Mouse (Mus musculus): ENCODE data around the gene Galnt7. TPM values are rescaled to one million over a fixed set of nuclear protein-coding genes. Genes with fewer than 3 reads are reported as not detected.

Galnt7 gene
- total and polyA plus RNA-seq, 3 experiments = 11.1 to 138 (median 18.5) TPM

- peak; percentile 69 for TF ChIP-seq NRF1 (IDR thresholded peaks at IDR 0.05; ENCODE audit: insufficient read depth, low read depth, low read length, poor library complexity, severe bottlenecking)
- TF ChIP-seq CTCF (IDR thresholded peaks at IDR 0.05 in 2 of 3, conservative IDR thresholded peaks at IDR 0.05 in 1 of 3; ENCODE audit: control insufficient read depth in 1 of 3, insufficient read depth in 1 of 3, low read depth in 2 of 3, low read length in 3 of 3, poor library complexity in 1 of 3, severe bottlenecking in 1 of 3) = no peak
- TF ChIP-seq ETS1 (IDR thresholded peaks at IDR 0.05; ENCODE audit: low read depth, low read length) = no peak; the same call in 1 of the 2 replicates
- TF ChIP-seq CHD2 (IDR thresholded peaks at IDR 0.05; ENCODE audit: low read length) = no peak
- peak; percentile 60; the same call in 1 of the 2 replicates for TF ChIP-seq POLR2AphosphoS2 (IDR thresholded peaks at IDR 0.05; ENCODE audit: low read length)
- TF ChIP-seq MXI1 (IDR thresholded peaks at IDR 0.05; ENCODE audit: low read depth, low read length) = peak; percentile 94
- no peak; a peak in 1 of 4 replicates for TF ChIP-seq EP300 (IDR thresholded peaks at IDR 0.05; ENCODE audit: low read depth in 1 of 2, low read length in 2 of 2)
These were observed 165.2 kb downstream of the Galnt7 start, which contains the start of gene Sap30 (continued) for GRCm38 (mm10) chr8:57487441-57488155.

DNA sequence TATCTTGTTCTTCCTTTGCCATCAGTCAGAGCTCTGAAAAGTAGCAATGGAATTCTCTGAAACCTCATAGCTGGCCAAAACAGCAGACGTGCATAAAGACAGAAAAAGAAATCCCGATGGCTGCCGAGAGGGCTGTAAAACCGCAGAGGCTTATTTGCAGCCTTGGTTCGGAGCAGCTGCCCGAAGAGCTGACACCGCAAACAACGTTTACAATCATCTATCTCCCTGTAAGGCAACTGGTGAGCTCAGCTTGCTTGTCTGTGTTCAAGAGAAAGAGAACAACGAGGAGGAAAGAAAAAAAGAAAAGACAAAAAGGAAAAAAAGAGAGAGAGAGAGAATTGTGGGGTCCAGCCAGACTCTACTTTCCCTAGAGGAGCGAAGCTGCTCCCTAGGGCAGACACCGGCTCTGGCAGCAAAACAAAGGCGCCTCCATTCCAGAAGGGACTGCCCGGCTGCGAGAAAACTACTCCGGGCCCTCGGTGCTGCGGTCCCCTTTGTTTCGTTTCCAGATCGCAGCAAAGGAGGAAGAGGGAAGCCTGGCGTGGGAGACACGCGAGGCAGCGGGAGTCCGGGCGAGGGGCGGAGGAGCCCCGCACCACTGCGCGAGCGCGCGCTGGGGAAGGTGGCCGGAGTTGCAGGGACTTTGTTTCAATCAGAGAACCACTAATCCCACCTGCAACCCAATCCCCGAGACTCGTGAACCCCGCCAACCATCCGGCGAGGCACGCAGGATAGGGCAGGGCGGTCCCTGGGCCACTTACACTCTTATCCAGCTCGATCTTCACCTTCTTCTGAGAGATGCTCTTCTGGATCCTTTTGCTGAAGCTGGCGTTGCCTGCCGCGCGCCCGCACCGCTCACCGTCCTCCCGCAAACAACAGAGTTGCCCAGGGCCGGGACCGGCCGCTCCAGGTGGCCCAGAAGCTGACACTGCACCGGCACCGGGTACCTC is 166.1 kb downstream of the Galnt7 start:
- peak; percentile 68 for DNase-seq (ENCODE audit: low read depth, low spot score)
- TF ChIP-seq CHD1 (IDR thresholded peaks at IDR 0.05; ENCODE audit: low read depth, low read length) = no peak
- TF ChIP-seq NELFE (IDR thresholded peaks at IDR 0.05; ENCODE audit: low read depth, low read length) = no peak
- TF ChIP-seq UBTF (IDR thresholded peaks at IDR 0.05; ENCODE audit: borderline replicate concordance, insufficient read depth, low read depth, low read length) = 0 out of 2 replicates have a peak, but pooled peaks have one; percentile 10
- no peak for TF ChIP-seq CTCF (IDR thresholded peaks at IDR 0.05 in 2 of 3, conservative IDR thresholded peaks at IDR 0.05 in 1 of 3; ENCODE audit: control insufficient read depth in 1 of 3, insufficient read depth in 1 of 3, low read depth in 2 of 3, low read length in 3 of 3, poor library complexity in 1 of 3, severe bottlenecking in 1 of 3)
- TF ChIP-seq JUND (IDR thresholded peaks at IDR 0.05; ENCODE audit: low read depth, low read length) = no peak
- no peak for TF ChIP-seq POLR2AphosphoS2 (IDR thresholded peaks at IDR 0.05; ENCODE audit: low read length)
- H3K79me2 ChIP-seq (ENCODE audit: control insufficient read depth, insufficient read depth, low read length, poor library complexity) = peaks cover 17% of the 10 kb centered on the region
- H3K4me3 ChIP-seq (ENCODE audit: control insufficient read depth in 1 of 2, insufficient read depth in 1 of 2, low read depth in 2 of 2, low read length in 2 of 2) = peak overlapping the region; percentile 82 to 96
- peaks cover 2 to 15% of the 10 kb centered on the region in 2 experiments for H3K36me3 ChIP-seq (ENCODE audit: control insufficient read depth in 1 of 2, insufficient read depth in 2 of 2, low read length in 2 of 2)
- no peaks in the 10 kb centered on the region for H3K27me3 ChIP-seq (ENCODE audit: control insufficient read depth in 1 of 2, insufficient read depth in 2 of 2, low read length in 2 of 2)
- H3K27ac ChIP-seq (ENCODE audit: control insufficient read depth, low read depth, low read length) = peak overlapping the region; percentile 83
- peaks cover 9 to 14% of the 10 kb centered on the region in 2 experiments for H3K4me1 ChIP-seq (ENCODE audit: control insufficient read depth in 1 of 2, insufficient read depth in 2 of 2, low read length in 2 of 2)
- H3K9ac ChIP-seq (ENCODE audit: control insufficient read depth, low read depth, low read length, poor library complexity, severe bottlenecking) = peak overlapping the region; percentile 79
- H3K9me3 ChIP-seq (replicated peaks; ENCODE audit: insufficient read depth, low read length) = no peaks in the 10 kb centered on the region

DNA sequence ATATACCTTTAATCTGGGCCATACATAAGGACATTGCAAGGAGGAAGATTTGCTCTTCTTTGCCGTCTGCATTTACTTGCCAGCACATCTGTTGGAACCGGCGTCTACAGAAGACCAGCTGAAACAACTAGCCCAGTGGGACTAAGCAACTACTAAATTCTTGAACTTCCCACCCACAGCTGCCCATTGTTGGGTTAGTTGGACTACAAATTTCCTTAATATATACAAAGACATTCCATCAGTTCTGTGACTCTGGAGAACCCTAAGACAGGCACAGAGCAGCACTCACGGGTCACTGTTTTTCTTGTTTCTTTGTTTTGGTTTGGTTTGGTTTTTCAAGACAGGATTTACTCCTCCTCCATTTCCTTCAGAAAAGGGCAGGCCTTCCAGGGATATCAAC is 172.2 kb downstream of the Galnt7 start:
- H3K4me3 ChIP-seq (ENCODE audit: control insufficient read depth in 1 of 2, insufficient read depth in 1 of 2, low read depth in 2 of 2, low read length in 2 of 2) = no peak overlapping the region
- H3K79me2 ChIP-seq (ENCODE audit: control insufficient read depth, insufficient read depth, low read length, poor library complexity) = peaks cover 1% of the 10 kb centered on the region; the same call in 1 of the 2 replicates
- no peak for DNase-seq (ENCODE audit: low read depth, low spot score)
- peaks cover 2 to 4% of the 10 kb centered on the region in 2 experiments for H3K36me3 ChIP-seq (ENCODE audit: control insufficient read depth in 1 of 2, insufficient read depth in 2 of 2, low read length in 2 of 2)
- no peaks in the 10 kb centered on the region for H3K27me3 ChIP-seq (ENCODE audit: control insufficient read depth in 1 of 2, insufficient read depth in 2 of 2, low read length in 2 of 2)
- H3K27ac ChIP-seq (ENCODE audit: control insufficient read depth, low read depth, low read length) = no peak overlapping the region
- no peak overlapping the region for H3K9ac ChIP-seq (ENCODE audit: control insufficient read depth, low read depth, low read length, poor library complexity, severe bottlenecking)
- H3K9me3 ChIP-seq (replicated peaks; ENCODE audit: insufficient read depth, low read length) = no peaks in the 10 kb centered on the region
- peaks cover 3% of the 10 kb centered on the region in 2 experiments; a peak in 1 of 4 replicates for H3K4me1 ChIP-seq (ENCODE audit: control insufficient read depth in 1 of 2, insufficient read depth in 2 of 2, low read length in 2 of 2)
- TF ChIP-seq E2F4 (IDR thresholded peaks at IDR 0.05; ENCODE audit: borderline replicate concordance, low read depth, low read length) = no peak
- no peak for TF ChIP-seq EP300 (IDR thresholded peaks at IDR 0.05; ENCODE audit: low read depth in 1 of 2, low read length in 2 of 2)
- TF ChIP-seq ETS1 (IDR thresholded peaks at IDR 0.05; ENCODE audit: low read depth, low read length) = no peak
- TF ChIP-seq CHD2 (IDR thresholded peaks at IDR 0.05; ENCODE audit: low read length) = no peak

Data from MEL (cell line).